9 mouse cellular contexts compared by ENCODE assay signal in the genomic region with DNA sequence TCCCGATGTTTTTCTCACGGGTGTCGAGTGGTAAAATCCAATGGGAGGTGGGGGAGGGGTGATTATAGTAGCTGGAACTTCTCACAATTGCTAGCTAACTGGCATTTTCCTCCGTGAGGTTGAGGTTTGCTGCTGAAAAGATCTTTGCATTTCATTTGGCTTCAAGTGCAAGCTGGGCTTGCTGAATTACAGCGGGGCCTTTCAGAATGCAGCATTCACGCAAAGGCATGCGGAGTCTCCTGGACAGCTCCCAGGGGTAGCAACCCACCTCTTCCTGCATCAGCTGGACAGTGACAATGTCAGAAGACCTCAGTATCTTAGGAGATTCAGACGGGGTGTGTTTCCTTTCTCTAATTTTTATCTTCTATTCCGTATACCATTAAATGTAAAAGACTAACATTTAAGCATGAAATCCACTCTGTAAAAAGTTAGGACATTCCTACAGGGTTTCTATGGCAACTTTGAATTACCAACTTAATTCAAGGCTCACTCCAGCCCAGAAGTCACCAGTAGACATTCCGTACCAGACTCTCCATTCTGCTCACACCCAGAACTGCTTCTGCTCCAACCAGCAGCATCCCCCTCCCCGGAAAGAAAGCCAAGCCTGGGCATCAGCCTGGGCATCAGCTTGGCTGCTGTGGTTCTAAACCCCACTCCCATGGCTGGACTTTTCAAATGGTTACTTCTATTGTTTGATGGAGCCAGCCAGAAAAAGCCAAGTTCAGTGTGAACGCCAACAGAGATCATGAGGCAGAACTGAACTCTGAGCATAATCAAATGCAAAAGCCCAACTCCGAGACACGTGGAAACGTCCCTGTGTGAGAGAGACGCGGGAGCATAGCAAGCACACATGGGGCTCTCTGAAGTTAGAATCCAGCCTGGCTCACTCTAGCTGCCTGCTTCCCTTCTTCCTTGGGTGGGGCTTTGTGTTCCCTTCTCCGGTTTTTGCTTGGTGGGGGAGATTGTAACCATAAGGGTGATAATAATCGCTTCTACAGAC. TPM values are rescaled to one million over a fixed set of nuclear protein-coding genes. Genes with fewer than 3 reads are reported as not detected.
A peak's percentile ranks its signal among the peaks of the same experiment; 100 is the strongest.
DNase-seq lines count a peak whose midpoint lies in the region; ATAC-seq and TF ChIP-seq lines count a peak whose summit lies in the region.
"Had no signal": no experiment of that assay in that cellular context is flagged by ENCODE, and none has a peak within 500 bp of the region (broad histone marks: within the 10 kb centered on the region; RNA-seq: fewer than 3 reads in every experiment).

No protein-coding gene starts in this region.

- H3K27me3 ChIP-seq in kidney, postnatal 0 days (ENCODE audit: insufficient read depth, low read length): no peaks in the 10 kb centered on the region
- H3K27me3 ChIP-seq in embryonic facial prominence, embryonic 12.5 days: no peaks in the 10 kb centered on the region
- H3K27me3 ChIP-seq in hindbrain, embryonic 14.5 days (ENCODE audit: control insufficient read depth, insufficient read depth, low read length): no peaks in the 10 kb centered on the region
- H3K27me3 ChIP-seq in neural tube, embryonic 12.5 days (replicated peaks): no peaks in the 10 kb centered on the region
- H3K27me3 ChIP-seq in intestine, embryonic 16.5 days (replicated peaks; ENCODE audit: control insufficient read depth, insufficient read depth, low read length): no peaks in the 10 kb centered on the region
- H3K27me3 ChIP-seq: lung, embryonic 15.5 days had no signal

- no peak overlapping the region for H3K4me2 ChIP-seq in kidney, postnatal 0 days (ENCODE audit: low read length)
- H3K4me2 ChIP-seq in embryonic facial prominence, embryonic 12.5 days (replicated peaks): 0 out of 2 replicates have a peak overlapping the region, but pooled peaks have one; percentile 3
- peak overlapping the region; percentile 41 for H3K4me2 ChIP-seq in hindbrain, embryonic 14.5 days (replicated peaks)
- H3K4me2 ChIP-seq in neural tube, embryonic 12.5 days (replicated peaks): peak overlapping the region; percentile 36
- no peak overlapping the region for H3K4me2 ChIP-seq in intestine, embryonic 16.5 days (ENCODE audit: low read depth, low read length)
- H3K4me2 ChIP-seq: lung, embryonic 15.5 days had no signal

- no peak overlapping the region for H3K27ac ChIP-seq in kidney, postnatal 0 days
- no peak overlapping the region for H3K27ac ChIP-seq in embryonic facial prominence, embryonic 12.5 days
- H3K27ac ChIP-seq in hindbrain, embryonic 14.5 days: peak overlapping the region; percentile 26; the same call in 1 of the 2 replicates
- no peak overlapping the region for H3K27ac ChIP-seq in neural tube, embryonic 12.5 days
- H3K27ac ChIP-seq in intestine, embryonic 16.5 days (ENCODE audit: low read length): no peak overlapping the region
- H3K27ac ChIP-seq: lung, embryonic 15.5 days had no signal

- no peaks in the 10 kb centered on the region for H3K4me1 ChIP-seq in kidney, postnatal 0 days (replicated peaks; ENCODE audit: insufficient read depth, low read length)
- peaks cover 16% of the 10 kb centered on the region for H3K4me1 ChIP-seq in embryonic facial prominence, embryonic 12.5 days
- H3K4me1 ChIP-seq in hindbrain, embryonic 14.5 days (replicated peaks; ENCODE audit: control insufficient read depth, insufficient read depth, low read length): peaks cover 20% of the 10 kb centered on the region
- peaks cover 19% of the 10 kb centered on the region; the same call in 1 of the 2 replicates for H3K4me1 ChIP-seq in neural tube, embryonic 12.5 days
- H3K4me1 ChIP-seq in intestine, embryonic 16.5 days (ENCODE audit: control insufficient read depth, insufficient read depth, low read length): no peaks in the 10 kb centered on the region
- H3K4me1 ChIP-seq: lung, embryonic 15.5 days had no signal

- no peak overlapping the region for H3K9ac ChIP-seq in kidney, postnatal 0 days (ENCODE audit: low read depth, low read length)
- no peak overlapping the region for H3K9ac ChIP-seq in embryonic facial prominence, embryonic 12.5 days
- H3K9ac ChIP-seq in hindbrain, embryonic 14.5 days: no peak overlapping the region
- H3K9ac ChIP-seq in neural tube, embryonic 12.5 days: no peak overlapping the region
- no peak overlapping the region for H3K9ac ChIP-seq in intestine, embryonic 16.5 days (ENCODE audit: low read depth, low read length)
- H3K9ac ChIP-seq: lung, embryonic 15.5 days had no signal

- no peak for TF ChIP-seq CTCF in kidney, postnatal 0 days (IDR thresholded peaks at IDR 0.05; ENCODE audit: low read depth)

- no peaks in the 10 kb centered on the region for H3K36me3 ChIP-seq in kidney, postnatal 0 days (ENCODE audit: insufficient read depth, low read length)
- no peaks in the 10 kb centered on the region for H3K36me3 ChIP-seq in embryonic facial prominence, embryonic 12.5 days
- no peaks in the 10 kb centered on the region for H3K36me3 ChIP-seq in hindbrain, embryonic 14.5 days (replicated peaks; ENCODE audit: control insufficient read depth, insufficient read depth)
- no peaks in the 10 kb centered on the region for H3K36me3 ChIP-seq in neural tube, embryonic 12.5 days
- no peaks in the 10 kb centered on the region for H3K36me3 ChIP-seq in intestine, embryonic 16.5 days (ENCODE audit: control insufficient read depth, insufficient read depth, low read length)
- H3K36me3 ChIP-seq: lung, embryonic 15.5 days had no signal

- ATAC-seq in kidney, postnatal 0 days (replicated peaks; ENCODE audit: low FRiP score, low read depth): no peak
- no peak for ATAC-seq in embryonic facial prominence, embryonic 12.5 days (ENCODE audit: insufficient number of reproducible peaks, insufficient read depth, low FRiP score, low TSS enrichment)
- ATAC-seq in hindbrain, embryonic 14.5 days (ENCODE audit: low FRiP score): peak; percentile 84
- peak; percentile 86 for ATAC-seq in neural tube, embryonic 12.5 days (ENCODE audit: low FRiP score, low read depth)
- no peak for ATAC-seq in intestine, embryonic 16.5 days

- WGBS in kidney, postnatal 0 days: 49% methylated on average over 19 of the region's 19 CpGs
- 47% methylated on average over 19 of the region's 19 CpGs for WGBS in embryonic facial prominence, embryonic 12.5 days
- 15% methylated on average over 19 of the region's 19 CpGs for WGBS in hindbrain, embryonic 14.5 days
- WGBS in neural tube, embryonic 12.5 days: 29% methylated on average over 19 of the region's 19 CpGs
- WGBS in intestine, embryonic 16.5 days: 48% methylated on average over 19 of the region's 19 CpGs

- H3K9me3 ChIP-seq in kidney, postnatal 0 days (replicated peaks; ENCODE audit: low read length): no peaks in the 10 kb centered on the region
- no peaks in the 10 kb centered on the region for H3K9me3 ChIP-seq in embryonic facial prominence, embryonic 12.5 days
- no peaks in the 10 kb centered on the region for H3K9me3 ChIP-seq in hindbrain, embryonic 14.5 days (ENCODE audit: control insufficient read depth, low read length)
- no peaks in the 10 kb centered on the region for H3K9me3 ChIP-seq in neural tube, embryonic 12.5 days
- no peaks in the 10 kb centered on the region for H3K9me3 ChIP-seq in intestine, embryonic 16.5 days (ENCODE audit: control insufficient read depth, low read length)
- H3K9me3 ChIP-seq: lung, embryonic 15.5 days had no signal

- peak; percentile 27 for DNase-seq in kidney, postnatal 0 days (ENCODE audit: low spot score)
- no peak for DNase-seq in kidney, adult 11 months
- peak; percentile 57 for DNase-seq in hindbrain, embryonic 14.5 days (ENCODE audit: low spot score)
- no peak for DNase-seq in layer of hippocampus, postnatal 25 days (ENCODE audit: extremely low spot score in 1 of 2, low spot score in 1 of 2)
- no peak for DNase-seq in ovary, adult 18-20 months (ENCODE audit: low spot score)

- H3K4me3 ChIP-seq in kidney, postnatal 0 days (replicated peaks; ENCODE audit: low read depth, low read length): no peak overlapping the region
- H3K4me3 ChIP-seq in embryonic facial prominence, embryonic 12.5 days: no peak overlapping the region
- H3K4me3 ChIP-seq in hindbrain, embryonic 14.5 days (replicated peaks; ENCODE audit: low read length): no peak overlapping the region
- H3K4me3 ChIP-seq in neural tube, embryonic 12.5 days: no peak overlapping the region
- H3K4me3 ChIP-seq in intestine, embryonic 16.5 days (ENCODE audit: low read length): no peak overlapping the region
- H3K4me3 ChIP-seq: lung, embryonic 15.5 days had no signal

RNA-seq across cellular contexts. Expression of a gene that starts 30.5 kb away (rescaled TPM):
- 2.5 and 2.6 TPM in 2 replicates for polyA plus RNA-seq in kidney, postnatal 0 days (2015; fragmentation: Nextera tagmentation; extraction: Ambion mirVana)
- 3.5 and 3.6 TPM in 2 replicates for polyA plus RNA-seq in embryonic facial prominence, embryonic 12.5 days (2016; fragmentation: Nextera tagmentation; extraction: Ambion mirVana)
- 8.2 and 9.0 TPM in 2 replicates for polyA plus RNA-seq in hindbrain, embryonic 14.5 days (2014; fragmentation: Nextera tagmentation; extraction: Ambion mirVana)
- 6.6 and 10.4 TPM in 2 replicates for polyA plus RNA-seq in neural tube, embryonic 12.5 days (2016; fragmentation: Nextera tagmentation; extraction: Ambion mirVana)
- polyA plus RNA-seq in intestine, embryonic 16.5 days (2015; fragmentation: Nextera tagmentation; extraction: Ambion mirVana): 1.1 and 1.3 TPM in 2 replicates
- 100 to 1,000 TPM; 563 to 635 TPM for total RNA-seq in layer of hippocampus, postnatal 25 days (2021)

Comparison
In these comparisons a context has a peak if more than half of its experiments do, and no peak if none do; other contexts are left out.
1. DNase-seq: peak in kidney, postnatal 0 days (single experiment) and hindbrain, embryonic 14.5 days (single experiment); none in kidney, adult 11 months (single experiment), layer of hippocampus, postnatal 25 days (0 of 2) and ovary, adult 18-20 months (single experiment).
2. ATAC-seq: peak in hindbrain, embryonic 14.5 days (single experiment) and neural tube, embryonic 12.5 days (single experiment); none in kidney, postnatal 0 days (single experiment), embryonic facial prominence, embryonic 12.5 days (single experiment) and intestine, embryonic 16.5 days (single experiment).
3. H3K4me2 ChIP-seq: peak in embryonic facial prominence, embryonic 12.5 days (single experiment), hindbrain, embryonic 14.5 days (single experiment) and neural tube, embryonic 12.5 days (single experiment); none in kidney, postnatal 0 days (single experiment) and intestine, embryonic 16.5 days (single experiment).